Mouse (Mus musculus) c-Kit-positive CD71-positive TER-119-positive erythroid progenitor cells, embryonic 14.5 days (primary cell): ENCODE results near the gene Rab37.

Source experiments
- DNase-seq: peaks from one replicate; pipeline ENCODE4 v3.0.0-alpha.2; 2013; ENCODE audit warnings: low spot score

Gene Rab37

DNA sequence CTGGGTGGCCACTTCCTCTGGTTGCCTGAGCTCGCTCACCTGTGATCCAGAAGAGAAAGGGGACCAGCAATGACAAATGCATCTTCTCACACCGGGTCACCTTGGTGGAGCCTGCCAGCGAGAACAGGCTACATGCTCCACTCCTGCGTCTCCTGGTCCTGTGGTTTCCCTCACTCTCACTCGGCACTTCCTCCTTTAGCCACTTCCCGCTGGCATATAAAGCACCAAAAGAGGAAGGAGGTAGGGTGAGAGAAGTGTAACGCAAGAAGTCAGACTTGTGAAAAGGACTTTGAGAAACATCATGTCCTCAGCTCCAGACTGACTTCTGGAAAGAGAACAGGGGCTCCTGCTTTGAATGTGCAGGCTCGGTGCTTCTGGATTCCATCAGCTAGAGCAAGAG lies 42.6 kb downstream of the Rab37 start, which contains the start of gene Cd300lf:
Cd300lf (minus strand) TSS at position 193 of the 400 bp plus-strand sequence.
- DNase-seq, result no peak

DNA sequence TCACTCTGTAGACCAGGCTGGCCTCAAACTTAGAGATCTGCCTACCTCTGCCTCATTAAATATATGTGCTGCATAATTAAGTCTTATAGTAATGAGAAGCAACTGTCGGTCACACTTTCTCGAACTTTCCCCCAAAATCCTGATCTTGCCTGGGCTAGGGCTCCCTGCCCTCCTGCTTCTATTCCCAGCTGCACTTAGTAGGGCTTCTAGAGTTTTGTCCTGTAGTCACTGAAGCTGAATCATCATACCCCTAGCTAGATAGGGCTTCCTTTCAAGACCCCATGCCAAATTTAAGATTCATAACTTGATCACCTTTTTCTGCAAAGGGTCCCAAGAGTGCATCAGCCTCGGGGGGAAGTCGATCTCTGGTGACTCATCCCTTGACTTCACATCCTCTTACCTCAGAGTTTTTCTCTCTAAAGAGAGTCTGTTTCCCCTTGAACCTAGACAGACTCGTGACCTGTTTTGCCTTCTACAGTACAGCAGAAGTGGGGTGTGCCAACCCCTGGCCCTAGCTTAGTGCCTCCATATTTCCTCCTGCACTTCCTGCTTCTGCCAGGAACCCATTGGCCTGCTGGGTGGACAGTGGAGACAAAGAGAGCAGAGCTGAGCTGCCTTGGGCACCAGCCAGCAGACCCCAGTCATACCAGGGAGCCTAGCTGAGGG lies 47.5 kb downstream of the Rab37 start:
- DNase-seq, result no peak

DNA sequence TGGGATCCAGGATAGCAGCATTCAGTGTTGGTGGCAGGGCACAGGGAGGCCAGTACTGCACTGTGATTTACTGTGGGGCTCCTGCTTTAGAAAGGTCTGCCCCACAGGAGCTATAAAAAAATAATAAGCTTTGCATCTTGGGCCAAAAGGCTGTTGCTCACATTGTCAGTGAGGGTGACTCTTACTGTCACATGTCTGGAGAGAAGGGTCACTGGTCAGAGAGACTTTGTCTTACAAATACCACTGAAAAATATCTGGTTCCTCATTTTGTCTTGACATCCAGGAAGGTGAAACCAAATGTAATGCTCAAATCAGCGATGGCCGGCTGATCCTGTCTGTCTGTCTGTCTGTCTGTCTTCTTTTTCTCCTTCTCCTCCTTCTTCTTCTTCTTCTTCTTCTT lies 50.7 kb downstream of the Rab37 start:
- DNase-seq, result no peak

DNA sequence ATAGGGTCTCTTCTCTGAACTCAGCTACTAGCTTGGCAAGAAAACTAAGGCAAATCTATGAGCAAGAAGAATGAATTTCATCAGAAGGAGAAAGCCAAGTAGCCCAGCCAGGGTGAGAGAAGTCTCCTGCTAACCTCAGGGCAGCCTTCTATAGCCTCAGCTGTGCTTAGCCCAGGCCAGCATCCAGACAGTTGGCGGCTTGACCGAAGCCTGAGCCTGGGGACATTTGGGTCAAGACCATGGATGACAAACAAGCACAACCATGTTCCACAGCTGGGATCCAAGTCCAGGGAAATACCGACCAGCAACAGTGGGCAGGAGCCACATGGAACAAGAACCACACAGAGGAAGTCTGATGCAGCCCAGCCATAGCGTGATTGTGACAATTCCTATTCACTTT lies 56.6 kb downstream of the Rab37 start:
- DNase-seq, result no peak

DNA sequence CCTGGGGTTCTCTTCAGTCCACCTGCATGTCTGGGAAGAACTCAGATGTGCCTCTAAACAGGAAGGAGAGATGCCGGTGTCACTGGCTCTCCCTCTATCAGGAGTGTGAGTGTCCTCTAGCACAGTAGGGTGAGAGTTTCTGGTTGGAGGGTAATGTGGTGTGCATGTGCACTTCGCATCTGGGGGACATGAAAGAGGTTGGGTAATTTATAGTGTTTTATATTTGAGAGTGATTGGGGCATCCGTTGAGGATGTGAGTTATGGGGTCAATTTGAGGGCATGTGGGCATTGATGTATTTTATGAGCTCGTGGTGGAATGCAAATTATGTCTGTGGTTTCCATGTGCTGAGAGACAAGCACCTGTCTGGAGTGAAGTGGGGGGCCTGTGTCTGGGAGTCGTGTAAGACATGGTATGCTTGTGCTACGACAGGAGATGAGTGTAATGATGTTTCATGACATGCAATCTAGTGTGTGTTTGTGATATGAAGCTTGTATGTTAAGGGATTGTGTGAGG lies 59.6 kb downstream of the Rab37 start:
- no peak for DNase-seq

DNA sequence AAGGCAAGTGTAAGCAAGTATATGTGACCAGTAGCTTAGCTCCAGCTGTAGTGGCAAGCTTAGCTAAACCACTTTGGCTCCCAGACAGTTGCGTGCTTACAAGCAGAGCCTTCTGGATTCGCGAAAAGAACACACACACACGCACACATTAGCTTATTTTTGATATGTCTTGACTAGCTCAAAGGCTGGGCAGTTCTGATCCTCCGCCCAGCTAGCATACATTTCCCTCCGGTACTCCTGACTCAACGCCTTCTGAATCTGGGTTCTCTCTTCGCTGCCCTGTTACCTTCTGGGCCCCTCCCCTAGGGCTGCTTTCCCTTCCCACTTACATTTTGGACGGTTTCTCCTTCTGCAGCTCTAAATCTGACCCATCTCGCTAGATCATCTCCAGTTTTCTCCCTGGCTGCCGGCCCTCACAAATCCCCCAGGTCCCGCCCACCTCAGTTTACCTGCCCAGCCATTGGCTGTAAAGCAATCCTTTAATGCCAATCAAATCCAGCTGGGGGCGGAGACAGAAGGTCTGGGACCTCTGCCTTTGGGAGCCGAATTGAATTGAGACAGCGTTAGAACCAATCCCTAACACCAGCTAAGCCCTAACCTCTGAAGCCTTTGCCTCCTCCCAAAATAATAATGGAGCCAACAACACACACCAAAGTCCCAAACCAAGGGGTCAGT lies 60.7 kb downstream of the Rab37 start:
- DNase-seq, result no peak

DNA sequence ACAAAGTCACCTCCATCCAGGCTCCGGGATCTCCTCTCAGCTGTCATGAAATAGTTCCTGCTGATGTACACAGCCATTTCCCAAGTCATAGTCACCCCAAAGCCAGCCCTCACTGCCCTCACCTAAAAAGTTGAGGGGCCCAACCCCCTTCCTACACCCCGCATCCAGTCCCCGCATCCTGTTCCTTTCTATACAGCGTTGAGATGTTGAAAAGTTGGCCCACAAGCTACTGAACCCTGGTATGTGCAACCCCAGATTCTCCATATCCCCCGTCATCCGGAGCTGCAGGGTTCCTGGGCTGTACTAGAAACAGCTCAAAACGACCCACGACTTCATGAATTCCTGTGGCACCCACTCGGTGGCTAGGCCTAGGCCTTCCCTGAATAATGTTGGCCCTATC lies 61.9 kb downstream of the Rab37 start:
- DNase-seq, result no peak

DNA sequence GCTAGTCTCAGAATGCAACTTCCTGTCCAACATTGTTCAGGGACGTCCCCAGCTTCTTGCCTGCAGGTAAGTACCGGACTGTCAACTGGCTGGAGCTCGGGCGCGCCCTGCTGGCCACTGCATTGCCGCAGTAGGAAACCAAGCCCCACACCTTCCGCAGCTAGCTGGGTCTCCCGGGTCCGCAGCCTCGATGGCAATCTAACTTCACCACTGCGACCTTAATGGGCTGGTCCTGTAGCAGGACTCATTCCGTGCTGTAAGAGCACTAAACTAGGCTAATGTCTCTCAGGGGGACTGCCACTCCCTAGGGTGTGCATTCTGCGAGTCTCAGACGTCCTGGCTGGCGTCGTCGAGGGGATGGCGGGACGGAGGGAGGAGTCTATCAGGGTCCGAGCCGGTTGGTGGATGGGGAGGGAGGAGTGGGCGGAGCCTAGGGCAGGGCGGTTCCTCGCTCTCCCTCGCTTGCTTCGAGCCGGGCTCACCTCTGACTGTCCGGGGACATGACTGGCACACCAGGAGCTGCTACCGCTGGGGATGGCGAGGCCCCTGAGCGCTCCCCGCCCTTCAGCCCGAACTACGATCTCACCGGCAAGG lies 62.6 kb downstream of the Rab37 start:
- peak; percentile 62 for DNase-seq

DNA sequence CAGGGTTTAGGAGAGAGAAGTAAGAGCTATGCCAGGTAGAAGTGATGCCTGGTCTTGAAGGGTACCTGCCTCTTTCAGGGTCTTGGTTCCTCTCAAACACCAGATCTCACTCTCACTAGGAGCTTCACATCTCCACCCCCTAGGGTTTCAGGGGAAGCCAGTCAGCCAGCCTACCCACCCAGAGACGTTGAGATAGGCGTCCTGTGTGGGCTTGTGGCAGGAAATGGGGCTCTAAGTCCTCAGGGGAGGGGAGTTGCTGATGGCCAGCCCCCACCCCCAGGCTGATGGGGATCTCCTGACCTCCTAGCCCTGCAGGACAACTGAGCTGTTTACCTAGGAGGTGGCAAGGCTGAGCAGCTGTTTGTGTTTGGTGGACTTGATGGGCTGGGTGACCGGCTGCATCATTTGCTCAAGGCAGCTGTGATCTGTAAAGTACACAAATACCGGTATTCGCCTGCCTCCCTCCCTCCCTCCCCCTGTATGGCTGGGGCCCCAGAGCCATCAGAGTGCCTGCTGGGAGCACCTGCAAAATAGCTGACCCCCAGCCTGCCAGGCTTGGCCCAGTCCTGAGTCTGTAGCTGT lies 63.9 kb downstream of the Rab37 start:
- DNase-seq, result no peak

DNA sequence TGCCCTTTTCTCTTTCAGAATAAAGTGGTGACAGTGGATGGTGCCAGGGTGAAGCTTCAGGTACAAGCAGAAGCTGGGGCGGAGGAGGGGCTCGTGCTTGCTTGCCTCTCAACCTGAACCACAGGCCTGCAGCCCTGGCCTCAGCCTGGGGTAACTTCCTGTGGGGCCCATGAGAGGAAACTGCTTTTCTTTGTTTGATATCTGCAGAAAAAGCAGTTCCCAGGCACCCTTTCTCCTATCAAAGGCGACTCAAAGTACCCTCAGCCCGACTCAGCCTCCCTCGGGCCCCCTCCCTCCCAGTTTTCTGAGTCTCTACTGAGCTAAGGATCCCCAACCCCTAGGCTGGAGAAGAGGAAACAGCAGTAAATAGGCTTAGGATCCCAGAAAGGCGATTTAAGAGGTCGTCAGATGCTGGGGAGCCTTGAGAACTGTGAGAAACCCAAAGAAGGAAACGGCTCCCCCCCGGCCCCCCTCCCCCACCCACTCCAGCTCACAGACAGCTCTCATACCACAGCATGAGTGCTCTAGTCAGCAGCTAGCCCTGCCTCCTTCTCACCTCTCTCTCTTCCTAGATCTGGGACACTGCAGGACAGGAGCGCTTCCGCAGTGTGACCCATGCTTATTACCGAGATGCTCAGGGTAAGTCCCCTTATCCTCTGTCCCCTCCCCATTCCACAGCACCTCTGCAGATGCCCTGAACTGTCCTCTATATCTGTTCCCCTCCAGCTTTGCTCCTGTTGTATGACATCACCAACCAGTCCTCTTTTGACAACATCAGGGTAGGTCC lies 66.9 kb downstream of the Rab37 start:
- DNase-seq, result no peak

DNA sequence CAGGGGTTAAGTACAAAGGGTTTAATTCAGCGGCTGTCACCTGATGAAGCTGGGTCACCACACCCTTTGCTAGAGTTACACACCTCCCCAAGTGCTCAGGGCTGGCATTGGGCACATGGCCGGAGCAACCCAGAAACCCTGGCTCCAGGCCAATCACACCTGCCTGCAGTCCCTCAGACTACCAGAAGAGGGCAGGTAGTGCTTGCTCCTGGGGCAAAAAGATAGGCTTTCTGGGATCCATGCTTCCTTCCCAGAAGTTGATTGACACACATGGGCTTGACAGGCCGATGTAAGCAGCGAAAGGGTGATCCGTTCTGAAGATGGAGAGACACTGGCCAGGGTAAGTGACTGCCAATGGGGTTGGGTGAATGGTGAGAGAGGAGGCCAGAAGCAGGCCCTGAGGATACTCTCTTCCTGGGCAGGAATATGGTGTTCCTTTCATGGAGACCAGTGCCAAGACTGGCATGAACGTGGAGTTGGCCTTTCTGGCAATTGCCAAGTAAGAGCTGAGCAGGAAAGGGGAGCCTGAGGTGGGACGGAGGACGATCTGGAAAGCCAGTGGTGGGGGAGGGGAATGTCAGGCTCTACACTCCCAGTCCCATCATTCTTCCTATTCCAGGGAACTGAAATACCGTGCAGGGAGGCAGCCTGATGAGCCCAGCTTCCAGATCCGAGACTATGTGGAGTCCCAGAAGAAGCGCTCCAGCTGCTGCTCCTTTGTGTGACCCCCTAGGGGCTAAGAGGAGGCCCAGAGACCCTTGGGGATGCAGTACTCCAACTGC lies 69.0 kb downstream of the Rab37 start:
- DNase-seq, result peak; percentile 58

DNA sequence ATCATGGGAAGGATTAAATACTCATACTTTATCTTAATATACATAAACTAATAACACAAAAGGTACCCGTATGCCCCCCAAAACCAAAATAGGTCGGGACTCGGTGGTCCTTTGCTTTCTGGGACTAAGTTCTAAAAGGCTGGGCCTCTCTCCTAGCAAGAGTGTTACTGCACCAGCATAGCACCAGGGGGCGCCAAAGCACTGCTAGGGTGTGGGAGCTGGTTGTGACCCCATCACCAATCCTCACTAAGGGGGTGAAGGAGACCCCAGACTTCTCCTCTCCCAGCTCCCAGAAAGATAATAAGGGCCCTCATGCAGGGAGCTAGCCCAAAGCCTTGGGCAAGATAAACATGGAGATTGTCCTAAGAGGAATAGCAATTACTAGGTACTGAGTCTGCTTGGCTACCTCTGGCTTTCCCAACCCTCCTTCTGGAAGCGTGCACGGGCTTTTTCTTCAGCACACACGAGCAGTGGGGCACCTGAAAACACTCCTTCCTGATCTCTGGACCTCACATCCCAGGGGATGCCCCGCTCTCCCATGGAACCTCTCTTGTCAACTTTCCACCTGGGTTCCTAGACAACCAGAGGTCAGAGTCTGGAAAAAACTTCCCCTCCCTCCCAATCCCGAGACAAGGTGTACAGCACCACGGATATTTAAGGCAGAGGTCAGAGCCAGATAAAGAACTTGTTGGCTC lies 69.8 kb downstream of the Rab37 start:
- peak; percentile 66 for DNase-seq

DNA sequence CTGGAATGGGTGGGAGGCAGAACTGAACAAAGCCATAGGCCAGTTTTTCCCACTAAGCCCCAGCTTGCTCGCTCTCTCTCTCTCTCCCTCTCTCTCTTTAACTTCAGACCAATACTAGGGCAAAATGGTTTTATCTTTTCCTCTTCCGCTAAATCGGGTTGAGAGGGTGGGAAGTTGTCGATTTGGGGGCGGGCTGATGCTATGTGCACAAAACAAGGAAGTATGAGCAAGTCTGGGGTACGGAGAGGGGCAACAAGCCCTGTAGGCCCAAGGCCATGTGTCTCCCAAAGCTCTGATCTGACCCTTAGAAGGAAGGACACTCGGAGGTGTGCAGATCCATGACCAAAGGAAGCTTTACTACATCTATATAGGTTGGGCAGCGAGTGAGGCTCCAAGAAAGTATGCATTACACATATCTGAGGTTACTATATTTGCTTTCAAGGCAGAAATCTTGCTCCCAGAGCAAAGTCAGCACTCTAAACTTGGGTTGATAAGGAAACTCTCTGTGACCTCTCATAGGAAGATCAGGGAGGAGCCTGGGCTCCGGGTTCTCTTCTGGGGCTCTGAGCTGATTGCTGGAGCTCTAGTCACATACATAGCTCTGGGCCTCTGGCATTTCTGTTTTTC lies 70.5 kb downstream of the Rab37 start:
- DNase-seq, result no peak

DNA sequence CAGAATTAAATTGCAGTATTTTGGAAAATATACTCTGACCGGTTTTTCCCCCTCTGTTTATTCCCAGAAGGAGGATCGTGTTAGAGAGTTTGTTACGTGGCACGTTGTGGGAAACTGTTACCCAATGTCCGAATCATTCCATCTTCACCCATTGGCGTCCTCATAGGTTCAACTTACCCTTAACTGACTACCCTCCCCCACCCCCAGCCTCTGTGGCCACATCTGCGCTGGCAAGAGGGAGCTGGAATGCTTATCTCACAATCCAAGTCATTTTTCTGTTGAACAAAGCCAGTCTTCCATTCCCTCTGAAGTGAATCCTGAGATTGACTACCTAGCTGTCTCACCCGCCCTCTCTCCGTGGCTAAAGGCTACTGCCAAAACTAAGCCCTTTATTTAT lies 71.0 kb downstream of the Rab37 start:
- no peak for DNase-seq

DNA sequence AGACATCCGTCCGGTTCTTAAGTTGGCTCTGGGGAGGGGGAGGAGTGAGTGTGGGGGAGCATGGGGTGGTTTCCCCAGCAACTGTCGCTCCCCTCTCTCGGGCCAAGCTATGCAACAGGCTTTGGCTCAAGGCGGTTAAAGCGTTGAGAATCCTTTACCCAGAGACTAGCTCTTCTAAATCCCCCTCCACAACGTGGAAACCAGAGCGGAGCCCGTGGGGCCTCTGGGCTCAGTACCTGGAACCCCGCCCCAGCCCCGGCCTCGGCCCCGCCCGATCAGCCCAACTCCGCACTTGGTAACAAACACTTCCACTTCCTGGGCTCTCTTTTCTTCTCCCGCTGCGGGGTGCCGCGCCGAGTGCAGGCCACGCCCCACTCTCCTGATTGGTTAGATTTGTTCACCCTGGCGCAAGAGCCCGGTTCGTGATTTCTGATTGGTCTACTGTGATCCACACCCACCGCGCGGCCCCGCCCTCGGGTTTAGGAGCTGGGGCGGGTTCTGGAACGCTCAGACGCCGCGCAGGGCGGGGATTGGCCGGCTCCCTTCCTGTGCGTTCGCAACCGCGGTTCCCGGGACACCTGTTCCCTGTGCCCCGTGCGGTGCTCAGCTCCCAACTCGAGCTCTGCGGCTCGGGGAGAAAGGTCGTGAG lies 71.7 kb downstream of the Rab37 start, which contains the start of gene Slc9a3r1:
Slc9a3r1 (plus strand) TSS at position 510 of the 649 bp plus-strand sequence.
- DNase-seq, result peak; percentile 98

DNA sequence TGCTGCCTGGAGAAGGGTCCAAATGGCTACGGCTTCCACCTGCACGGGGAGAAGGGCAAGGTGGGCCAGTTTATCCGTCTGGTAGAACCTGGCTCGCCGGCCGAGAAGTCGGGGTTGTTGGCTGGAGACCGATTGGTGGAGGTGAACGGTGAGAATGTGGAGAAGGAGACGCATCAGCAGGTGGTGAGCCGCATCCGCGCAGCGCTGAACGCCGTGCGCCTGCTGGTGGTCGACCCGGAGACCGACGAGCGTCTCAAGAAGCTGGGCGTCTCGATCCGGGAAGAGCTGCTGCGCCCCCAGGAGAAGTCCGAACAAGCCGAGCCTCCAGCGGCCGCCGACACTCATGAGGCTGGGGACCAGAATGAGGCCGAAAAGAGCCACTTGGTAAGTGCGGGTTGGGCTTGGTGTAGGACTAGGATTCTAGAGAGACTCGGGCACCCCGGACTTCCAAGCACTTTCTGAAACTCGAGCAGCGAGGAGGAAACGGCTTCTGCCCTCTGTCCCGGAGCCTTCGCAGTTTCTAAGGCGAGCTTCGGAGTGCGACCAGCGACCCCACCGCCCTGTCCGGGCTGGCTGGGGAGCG lies 72.4 kb downstream of the Rab37 start:
- DNase-seq, result peak; percentile 37

DNA sequence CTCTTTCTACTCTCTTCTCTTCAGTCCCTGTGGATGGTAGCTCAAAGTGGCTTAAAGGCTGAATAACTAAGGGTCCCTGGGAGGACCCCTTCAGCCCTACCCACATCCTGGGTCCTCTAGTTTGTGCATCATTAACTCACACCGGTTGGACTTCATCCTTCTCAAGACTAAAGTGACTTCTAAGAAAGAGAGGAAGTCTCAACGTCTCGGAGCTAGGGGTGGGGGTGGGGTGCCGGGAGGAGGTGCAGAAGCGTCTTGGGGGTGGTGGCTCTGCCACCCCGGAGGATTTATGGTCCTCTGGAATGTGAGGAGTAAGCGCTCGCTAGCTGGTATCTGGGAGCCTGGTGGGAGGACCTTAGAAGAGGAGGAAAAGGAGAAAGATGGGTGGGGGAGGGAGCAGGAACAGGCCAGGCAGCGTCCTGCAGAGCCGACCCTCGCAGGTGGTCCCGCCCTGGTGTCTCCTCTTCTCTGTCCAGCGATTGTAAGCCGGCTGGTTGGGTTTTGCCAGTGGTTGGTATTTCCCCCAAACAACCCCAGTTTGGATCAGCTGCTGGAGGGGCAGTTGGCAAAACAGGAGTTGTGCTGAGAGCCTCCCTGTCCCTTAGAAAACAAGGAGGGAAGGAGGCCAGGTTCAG lies 73.2 kb downstream of the Rab37 start:
- no peak for DNase-seq

DNA sequence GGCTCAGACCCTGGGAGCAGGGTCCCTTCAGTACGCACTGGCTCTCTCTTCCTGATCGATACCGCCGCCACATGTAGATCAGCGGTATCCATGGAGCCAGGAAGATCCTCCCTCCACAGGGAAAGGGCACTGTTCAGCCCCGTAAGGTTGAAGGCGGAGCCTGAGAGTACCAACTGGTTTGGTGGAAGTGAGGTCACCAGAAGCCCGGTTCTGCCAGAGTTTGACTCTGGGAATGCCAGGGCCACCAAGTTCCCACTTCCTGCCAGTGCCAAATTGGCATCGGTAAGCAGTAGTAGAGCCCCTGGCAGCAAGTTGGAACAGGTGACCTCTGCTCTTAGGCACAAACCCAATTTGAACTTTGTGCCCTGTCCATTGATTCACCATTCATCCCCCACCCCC lies 73.7 kb downstream of the Rab37 start:
- DNase-seq, result no peak

DNA sequence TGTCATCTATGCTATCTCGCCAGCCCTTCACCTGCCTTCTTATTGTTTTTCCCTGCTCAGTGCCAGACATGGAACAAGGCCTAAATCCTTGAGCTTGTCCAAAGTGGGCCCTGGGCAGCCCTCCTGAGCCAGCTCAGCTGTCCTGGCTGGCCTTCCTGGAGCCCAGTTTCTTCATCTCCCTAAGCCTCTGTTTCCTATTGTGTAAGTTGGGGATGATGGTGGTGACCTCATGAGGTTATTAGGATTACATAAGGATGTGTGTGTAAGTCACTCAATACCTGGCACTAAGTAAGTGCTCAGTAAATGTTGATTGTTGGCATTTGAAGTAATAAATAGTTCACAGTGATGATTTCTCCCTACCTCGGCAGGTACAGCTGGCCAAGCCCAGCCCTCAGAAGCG lies 75.5 kb downstream of the Rab37 start:
- no peak for DNase-seq
